Mouse (Mus musculus) heart, embryonic 13.5 days (tissue): ENCODE measurements around the gene Eno2. TPM values are rescaled to one million over a fixed set of nuclear protein-coding genes. Genes with fewer than 3 reads are reported as not detected.

Experiments used
- ATAC-seq: fragments of 200-750 bp; cut with Nextera tagmentation; 2 replicates; pipeline ENCODE4 v1.8.0; 2017; ENCODE audit warnings: moderate TSS enrichment; ENCODE audit not compliant: insufficient number of reproducible peaks, low FRiP score, low TSS enrichment; ENCODE audit errors: extremely low read depth
- H3K27ac ChIP-seq: fragments of 300-500 bp; sonication (generic); replicated peaks from 2 replicates; pipeline ENCODE4 v1.5.1; 2015; ENCODE audit warnings: moderate library complexity, mild to moderate bottlenecking, inconsistent platforms
- H3K27me3 ChIP-seq: fragments of 300-500 bp; sonication (generic); replicated peaks from 2 replicates; pipeline ENCODE4 v1.6.1; 2015; ENCODE audit warnings: mild to moderate bottlenecking, inconsistent platforms
- H3K36me3 ChIP-seq: fragments of 300-500 bp; sonication (generic); 2 replicates; pipeline ENCODE4 v1.6.1; 2015; ENCODE audit warnings: mild to moderate bottlenecking, inconsistent platforms
- H3K4me1 ChIP-seq: fragments of 300-500 bp; sonication (generic); 2 replicates; pipeline ENCODE4 v1.6.1; 2015; ENCODE audit warnings: inconsistent platforms
- H3K4me2 ChIP-seq: fragments of 300-500 bp; sonication (generic); 2 replicates; pipeline ENCODE4 v1.6.1; 2015; ENCODE audit warnings: inconsistent platforms, mild to moderate bottlenecking, moderate library complexity
- H3K4me3 ChIP-seq: fragments of 300-500 bp; sonication (generic); 2 replicates; pipeline ENCODE4 v1.5.1; 2015; ENCODE audit warnings: moderate library complexity, mild to moderate bottlenecking, inconsistent platforms
- H3K9ac ChIP-seq: fragments of 300-500 bp; sonication (generic); 2 replicates; pipeline ENCODE4 v1.6.1; 2015; ENCODE audit warnings: inconsistent platforms, mild to moderate bottlenecking, moderate library complexity
- H3K9me3 ChIP-seq: fragments of 300-500 bp; sonication (generic); 2 replicates; pipeline ENCODE4 v1.6.1; 2016; ENCODE audit warnings: inconsistent platforms
- WGBS: fragments of 180-500 bp; shearing (Covaris S2); methylation state at CpG from one replicate; pipeline ENCODE4 v1.1.7; 2015; ENCODE audit warnings: mixed read lengths; 5-methylcytosine and 5-hydroxymethylcytosine counted together
- polyA plus RNA-seq: library from polyadenylated mRNA; unstranded; fragments of >200 nt; fragmentation: Nextera tagmentation; extraction: Ambion mirVana; gene quantifications from 2 replicates; pipeline ENCODE4 v1.2.1, GENCODE M21; 2015

Eno2 gene
- polyA plus RNA-seq, 1 experiment from 2014 or later, result 4.6 TPM

DNA sequence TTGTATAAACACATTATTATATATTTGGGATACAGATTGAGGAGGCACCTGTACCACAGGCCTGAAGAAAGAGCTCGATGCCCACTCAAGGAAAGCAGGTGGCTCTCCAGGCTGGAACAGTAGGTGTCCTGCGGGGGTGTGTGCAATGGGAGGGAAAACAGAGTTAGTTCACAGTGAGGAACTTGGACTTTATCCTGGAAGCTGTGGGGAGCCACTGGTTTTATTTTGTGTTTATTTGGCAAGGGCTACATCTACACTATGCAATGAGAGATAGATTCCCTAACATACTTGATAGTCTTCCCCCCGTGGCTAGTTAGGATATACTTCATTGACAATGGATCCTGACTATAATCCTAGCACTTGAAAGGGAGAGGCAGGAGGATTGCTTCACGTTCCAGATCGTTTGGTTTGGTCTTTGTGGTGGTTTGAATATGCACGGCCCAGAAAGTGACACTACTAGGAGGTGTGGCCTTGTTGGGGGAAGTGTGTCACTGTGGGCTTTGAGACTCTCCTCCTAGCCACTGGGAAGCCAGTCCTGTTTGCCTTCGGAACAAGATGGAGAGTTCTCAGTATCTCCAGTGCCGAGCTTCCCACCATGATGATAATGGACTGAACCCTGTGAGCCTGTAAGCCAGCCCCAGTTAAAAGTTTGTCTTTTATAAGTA is 17.4 kb upstream of the Eno2 start:
- no peak for ATAC-seq
- WGBS, result 45% methylated on average over 8 of the region's 8 CpGs

DNA sequence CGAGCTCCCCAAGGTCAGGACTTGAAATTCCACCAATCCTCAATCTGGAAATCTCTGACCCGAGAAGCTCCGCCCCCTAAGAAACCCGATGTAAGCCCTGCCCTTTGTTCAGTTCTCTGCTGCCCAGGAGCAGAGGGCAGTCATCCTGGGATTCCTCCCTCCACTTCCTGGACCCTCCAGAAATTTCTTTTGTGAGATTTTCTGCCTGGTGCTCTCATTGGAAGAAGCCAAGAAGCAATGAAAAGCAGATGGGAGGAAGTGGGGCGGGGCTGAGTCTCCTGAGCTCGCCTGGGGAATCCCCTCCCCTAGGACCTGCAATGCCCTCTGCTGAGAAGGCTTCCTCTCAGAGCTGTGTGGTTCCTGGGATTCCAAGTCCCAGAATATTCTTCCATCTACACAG is 13.0 kb upstream of the Eno2 start:
- no peaks in the 10 kb centered on the region for H3K9me3 ChIP-seq
- no peak for ATAC-seq
- H3K36me3 ChIP-seq, result no peaks in the 10 kb centered on the region
- H3K4me2 ChIP-seq, result peak overlapping the region; percentile 50
- H3K4me3 ChIP-seq, result peak overlapping the region; percentile 31
- H3K27ac ChIP-seq, result no peak overlapping the region
- 0 out of 2 replicates have a peak overlapping the region, but pooled peaks have one; percentile 33 for H3K9ac ChIP-seq
- H3K27me3 ChIP-seq, result peaks cover 41% of the 10 kb centered on the region
- peaks cover 9% of the 10 kb centered on the region for H3K4me1 ChIP-seq
- 26% methylated on average over 6 of the region's 6 CpGs for WGBS

More for the DNA sequence above, 17.4 kb upstream of the Eno2 start:
- no peak overlapping the region for H3K4me3 ChIP-seq
- H3K9ac ChIP-seq, result no peak overlapping the region
- no peaks in the 10 kb centered on the region for H3K9me3 ChIP-seq
- H3K27ac ChIP-seq, result no peak overlapping the region
- no peak overlapping the region for H3K4me2 ChIP-seq
- H3K4me1 ChIP-seq, result peaks cover 8% of the 10 kb centered on the region
- H3K27me3 ChIP-seq, result no peaks in the 10 kb centered on the region
- H3K36me3 ChIP-seq, result no peaks in the 10 kb centered on the region

DNA sequence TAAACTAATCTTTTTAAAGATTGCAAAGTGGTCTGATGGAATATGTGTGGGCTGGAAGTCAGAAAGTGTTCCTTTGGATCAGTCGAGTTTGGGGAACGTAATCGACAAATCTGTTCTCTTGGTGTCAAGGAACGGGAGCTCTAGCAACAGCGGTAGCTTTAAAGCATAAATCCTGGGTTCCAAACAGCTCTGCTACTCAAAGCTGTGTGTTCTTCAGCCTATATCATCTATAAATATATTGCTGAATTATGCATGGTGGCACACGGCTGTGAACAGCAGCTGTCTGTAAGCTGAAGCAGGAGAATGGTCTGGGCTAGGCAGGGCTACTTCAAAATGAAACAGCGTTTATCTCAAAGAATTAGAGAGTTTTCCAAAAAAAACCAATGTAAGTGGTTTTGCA is 11.4 kb upstream of the Eno2 start:
- WGBS, result 78% methylated on average over 7 of the region's 7 CpGs
- H3K4me2 ChIP-seq, result no peak overlapping the region
- no peak overlapping the region for H3K9ac ChIP-seq
- no peak overlapping the region for H3K4me3 ChIP-seq
- H3K4me1 ChIP-seq, result peaks cover 9% of the 10 kb centered on the region
- no peaks in the 10 kb centered on the region for H3K36me3 ChIP-seq
- peaks cover 44% of the 10 kb centered on the region for H3K27me3 ChIP-seq
- no peak for ATAC-seq
- H3K9me3 ChIP-seq, result no peaks in the 10 kb centered on the region
- no peak overlapping the region for H3K27ac ChIP-seq

DNA sequence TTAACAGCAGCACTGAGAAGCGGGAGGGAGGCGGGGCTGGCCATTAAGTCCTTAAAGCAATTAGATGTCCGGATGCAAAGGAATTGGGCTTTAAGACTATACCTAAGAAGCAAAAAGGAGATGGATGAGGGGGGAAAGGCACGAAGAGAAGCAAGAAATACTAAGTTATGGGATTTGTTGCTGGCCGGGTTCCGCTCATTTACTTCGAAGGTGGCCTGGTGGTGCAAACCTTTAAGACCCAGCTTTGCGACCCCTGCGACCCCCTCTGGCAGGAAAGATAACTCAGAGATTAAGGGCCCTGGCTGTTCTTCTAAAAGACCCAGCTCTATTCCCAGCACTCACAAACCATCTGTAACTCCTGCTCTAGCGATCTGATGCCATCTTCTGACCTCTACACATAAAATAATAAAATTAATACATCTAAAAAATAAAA is 10.5 kb upstream of the Eno2 start:
- Histone ChIP-seq H3K4me1 (peaks cover 9% of the 10 kb centered on the region), H3K36me3 (no peaks in the 10 kb centered on the region), H3K27ac (no peak overlapping the region), H3K4me2 (peak overlapping the region; percentile 70), H3K4me3 (peak overlapping the region; percentile 47), H3K9me3 (no peaks in the 10 kb centered on the region), H3K9ac (peak overlapping the region; percentile 65), H3K27me3 (peaks cover 44% of the 10 kb centered on the region)
- 3% methylated on average over 10 of the region's 10 CpGs for WGBS
- no peak for ATAC-seq

DNA sequence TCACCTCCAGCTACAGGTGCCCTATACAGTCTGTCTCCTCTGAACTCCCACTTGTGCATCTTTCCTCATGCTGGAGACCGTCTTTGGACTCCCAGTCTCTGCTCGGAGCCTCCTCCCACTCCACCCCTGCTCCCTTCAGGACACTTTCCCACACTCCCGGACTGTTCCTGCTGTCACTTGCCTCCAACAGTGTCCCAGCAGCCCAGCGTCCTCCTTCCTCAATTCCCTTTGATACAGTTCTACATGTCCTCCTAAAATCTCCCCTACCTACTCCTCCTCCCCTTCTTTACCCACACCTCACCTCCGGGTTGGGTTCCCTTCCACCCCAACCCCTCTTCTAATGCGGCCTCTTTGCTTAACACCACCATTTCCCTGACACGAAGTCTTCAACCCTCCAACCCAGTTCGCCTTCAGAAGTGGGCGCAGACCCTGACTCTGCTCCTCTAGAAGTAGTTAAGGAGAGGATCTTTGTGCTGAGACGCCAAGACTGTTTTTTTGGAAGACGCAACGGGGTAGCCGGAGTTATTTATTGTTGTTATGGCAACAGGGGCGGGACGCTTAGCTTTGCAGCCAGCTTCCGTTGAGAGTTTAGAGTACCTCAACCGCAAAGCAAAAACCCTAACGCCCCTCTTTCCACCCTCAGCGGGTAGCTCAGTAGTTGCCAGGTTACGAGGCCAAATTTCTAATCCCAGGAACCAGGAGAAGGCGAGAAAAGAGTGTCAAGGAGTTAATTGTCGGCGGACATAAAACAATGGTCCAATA is 9.9 kb upstream of the Eno2 start, which contains the start of gene Lrrc23:
Gene Lrrc23 (minus strand): TSS at position 506 of the 762 bp plus-strand sequence.
- H3K9ac ChIP-seq, result peak within 1 kb of the TSS; percentile 65
- H3K27me3 ChIP-seq, result peaks cover 44% of the 10 kb centered on the region
- H3K4me2 ChIP-seq, result peak within 1 kb of the TSS; percentile 70
- no peaks in the 10 kb centered on the region for H3K36me3 ChIP-seq
- no peak within 1 kb of the TSS for H3K27ac ChIP-seq
- peak within 1 kb of the TSS; percentile 47 for H3K4me3 ChIP-seq
- 1% methylated on average over 23 of the region's 23 CpGs for WGBS
- H3K9me3 ChIP-seq, result no peaks in the 10 kb centered on the region
- peaks cover 9% of the 10 kb centered on the region for H3K4me1 ChIP-seq
- peak; percentile 54; the same call in 1 of the 2 replicates for ATAC-seq

DNA sequence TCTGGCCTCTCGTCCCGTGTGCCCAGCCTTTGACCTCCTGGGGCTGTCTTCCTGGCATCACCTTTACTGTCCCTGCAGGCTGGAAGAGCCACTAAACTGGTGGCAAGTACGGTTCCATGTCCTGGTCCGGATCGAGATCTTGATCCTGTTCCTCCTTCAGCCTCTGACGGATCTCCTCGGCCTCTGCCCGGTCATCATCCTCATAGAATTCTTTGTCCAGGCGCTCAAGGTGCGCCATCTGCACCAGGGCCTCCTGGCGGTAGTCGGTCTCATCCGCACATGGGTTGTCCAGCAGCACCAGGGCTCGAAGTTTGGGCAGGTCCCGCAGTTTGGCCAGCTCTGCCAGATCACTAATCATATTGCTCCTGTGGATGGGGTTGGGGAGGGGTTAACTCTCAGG is 1.0 kb upstream of the Eno2 start:
- Histone ChIP-seq H3K4me1 (peaks cover 27% of the 10 kb centered on the region), H3K36me3 (no peaks in the 10 kb centered on the region), H3K9ac (no peak overlapping the region), H3K4me2 (peak overlapping the region; percentile 77; the same call in 1 of the 2 replicates), H3K27me3 (peaks cover 43% of the 10 kb centered on the region), H3K9me3 (no peaks in the 10 kb centered on the region), H3K4me3 (no peak overlapping the region), H3K27ac (no peak overlapping the region)
- 77% methylated on average over 15 of the region's 15 CpGs for WGBS
- ATAC-seq, result no peak

DNA sequence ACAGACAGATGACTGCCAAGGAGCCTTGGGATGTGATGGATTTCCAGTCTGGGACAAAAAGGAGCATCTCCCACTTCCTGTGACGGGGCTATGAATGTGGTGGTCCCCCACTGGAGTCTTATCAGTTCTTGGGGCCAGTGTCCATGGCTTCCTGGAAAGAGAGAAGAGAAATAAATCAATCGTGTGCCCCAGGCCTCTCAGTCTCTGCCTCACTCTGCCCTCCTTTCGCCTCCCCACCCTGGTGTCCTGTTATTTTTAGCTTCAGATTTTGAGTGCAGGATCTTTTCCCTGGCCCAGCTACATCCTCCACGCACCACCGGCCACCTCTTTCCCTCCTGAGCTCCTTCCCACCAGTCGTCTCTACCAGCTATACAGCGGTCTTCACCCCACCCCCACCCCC is 540 bp upstream of the Eno2 start:
- Histone ChIP-seq H3K4me2 (peak overlapping the region; percentile 77), H3K9ac (peak overlapping the region; percentile 78), H3K4me1 (peaks cover 27% of the 10 kb centered on the region), H3K4me3 (peak overlapping the region; percentile 54), H3K27me3 (peaks cover 43% of the 10 kb centered on the region), H3K9me3 (no peaks in the 10 kb centered on the region), H3K36me3 (no peaks in the 10 kb centered on the region), H3K27ac (no peak overlapping the region)
- no peak for ATAC-seq
- 26% methylated on average over 7 of the region's 7 CpGs for WGBS

DNA sequence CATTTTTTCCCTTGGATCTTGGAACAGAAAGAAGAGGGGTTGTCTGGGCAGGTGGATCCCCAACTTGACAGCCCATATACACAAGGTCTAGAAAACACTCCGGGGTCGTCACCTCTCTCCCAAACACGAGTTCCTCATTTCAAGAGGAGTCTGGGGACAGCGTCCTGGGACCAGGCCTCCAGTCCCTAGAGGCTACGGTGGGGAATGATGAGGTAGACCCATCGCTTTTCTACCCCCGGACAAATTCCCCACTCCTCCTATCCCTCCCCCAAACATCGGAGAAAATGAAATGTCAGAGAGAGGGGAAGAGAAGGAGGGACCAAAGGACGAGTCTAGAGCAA is 799 bp downstream of the Eno2 start:
- Histone ChIP-seq H3K27me3 (peaks cover 48% of the 10 kb centered on the region), H3K9ac (peak overlapping the region; percentile 78), H3K36me3 (no peaks in the 10 kb centered on the region), H3K4me3 (peak overlapping the region; percentile 54), H3K4me1 (peaks cover 27% of the 10 kb centered on the region), H3K27ac (no peak overlapping the region), H3K4me2 (peak overlapping the region; percentile 77), H3K9me3 (no peaks in the 10 kb centered on the region)
- no peak for ATAC-seq
- 6% methylated on average over 9 of the region's 9 CpGs for WGBS

DNA sequence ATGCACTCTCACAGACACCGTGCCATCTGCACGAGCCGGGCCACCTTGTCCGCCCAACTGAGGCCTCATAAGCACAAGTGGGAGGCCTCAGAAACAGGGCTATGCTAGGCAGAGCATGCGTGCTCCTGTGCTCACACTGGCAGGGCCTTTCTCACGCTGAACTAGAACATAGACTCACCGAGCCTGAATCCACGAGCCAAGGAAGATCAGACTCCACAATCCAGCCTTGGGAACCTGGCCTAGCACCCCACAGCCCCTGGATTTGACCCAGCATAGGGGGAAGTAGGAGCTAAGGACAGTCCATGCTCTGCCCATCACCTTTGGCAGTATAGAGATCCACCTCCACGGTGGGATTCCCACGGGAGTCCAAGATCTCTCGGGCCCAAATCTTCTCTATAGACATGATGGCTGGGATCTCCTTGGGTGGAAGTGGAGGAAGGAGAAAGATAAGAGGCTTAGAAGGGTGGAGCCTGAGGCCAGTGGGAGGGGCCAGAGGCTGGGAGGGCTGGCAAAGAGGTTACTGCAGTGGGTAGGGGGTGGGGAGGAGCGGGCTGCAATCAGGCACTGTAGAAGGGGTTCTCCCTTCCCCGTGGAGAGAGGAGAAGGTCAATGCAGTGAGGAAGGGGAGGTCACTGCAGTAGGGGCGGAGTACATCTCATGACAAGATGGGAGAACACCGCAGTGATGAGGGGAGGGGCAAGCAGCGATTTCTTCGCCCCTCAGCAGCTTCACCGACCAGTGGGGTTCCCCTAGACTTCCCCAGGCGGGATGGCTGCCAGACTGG is 1.4 kb downstream of the Eno2 start:
- H3K9ac ChIP-seq, result peak overlapping the region; percentile 78
- ATAC-seq, result peak; percentile 51; the same call in 1 of the 2 replicates
- WGBS, result 26% methylated on average over 19 of the region's 19 CpGs
- H3K4me2 ChIP-seq, result peak overlapping the region; percentile 77
- H3K36me3 ChIP-seq, result no peaks in the 10 kb centered on the region
- no peak overlapping the region for H3K27ac ChIP-seq
- peaks cover 48% of the 10 kb centered on the region for H3K27me3 ChIP-seq
- H3K4me1 ChIP-seq, result peaks cover 27% of the 10 kb centered on the region
- no peaks in the 10 kb centered on the region for H3K9me3 ChIP-seq
- H3K4me3 ChIP-seq, result peak overlapping the region; percentile 54

DNA sequence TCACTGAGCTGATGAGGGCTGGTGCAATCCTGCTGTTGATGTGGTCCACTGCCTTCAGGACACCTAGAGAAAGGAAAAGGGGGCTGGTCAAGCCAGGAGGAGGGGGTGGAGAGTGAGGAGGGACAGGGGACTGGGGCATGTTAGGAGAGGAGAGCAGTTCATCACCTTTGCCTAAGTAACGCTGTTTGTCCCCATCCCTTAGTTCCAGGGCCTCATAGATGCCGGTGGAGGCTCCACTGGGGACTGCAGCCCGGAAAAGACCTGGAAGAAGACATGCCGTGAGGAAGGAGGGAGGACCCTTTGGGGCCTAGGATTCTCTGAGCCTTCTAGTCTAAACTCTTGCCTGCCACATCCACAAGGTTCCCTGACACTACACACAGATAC is 1.9 kb downstream of the Eno2 start:
- Histone ChIP-seq H3K9me3 (no peaks in the 10 kb centered on the region), H3K4me3 (no peak overlapping the region), H3K9ac (0 out of 2 replicates have a peak overlapping the region, but pooled peaks have one; percentile 24), H3K27ac (no peak overlapping the region), H3K36me3 (no peaks in the 10 kb centered on the region), H3K27me3 (peaks cover 54% of the 10 kb centered on the region), H3K4me2 (no peak overlapping the region), H3K4me1 (peaks cover 27% of the 10 kb centered on the region)
- ATAC-seq, result no peak
- WGBS, result 46% methylated on average over 4 of the region's 4 CpGs

DNA sequence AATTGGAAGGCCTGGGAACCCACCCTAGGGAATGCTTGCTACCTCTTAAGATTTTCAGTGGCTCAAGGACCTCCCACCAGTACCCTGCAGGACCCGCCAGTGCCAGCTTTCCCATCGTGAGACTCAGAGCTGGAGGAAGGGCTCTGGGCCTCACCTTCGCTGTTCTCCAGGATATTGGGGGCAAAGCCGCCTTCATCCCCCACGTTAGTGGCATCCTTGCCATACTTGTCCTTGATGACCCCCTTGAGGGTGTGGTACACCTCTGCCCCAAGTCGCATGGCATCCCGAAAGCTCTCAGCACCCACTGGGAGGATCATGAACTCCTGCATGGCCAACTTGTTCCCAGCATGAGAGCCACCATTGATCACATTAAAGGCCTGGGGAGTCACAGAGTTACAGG is 3.5 kb downstream of the Eno2 start:
- no peak for ATAC-seq
- Histone ChIP-seq H3K9ac (no peak overlapping the region), H3K27ac (no peak overlapping the region), H3K4me3 (no peak overlapping the region), H3K27me3 (peaks cover 67% of the 10 kb centered on the region), H3K36me3 (no peaks in the 10 kb centered on the region), H3K4me1 (peaks cover 27% of the 10 kb centered on the region), H3K4me2 (no peak overlapping the region), H3K9me3 (no peaks in the 10 kb centered on the region)
- WGBS, result 79% methylated on average over 7 of the region's 7 CpGs
